Mouse (Mus musculus) CH12.LX (cell line): ENCODE results near the gene Il12rb1. TPM values are rescaled to one million over a fixed set of nuclear protein-coding genes. Genes with fewer than 3 reads are reported as not detected.
A peak's percentile ranks its signal among the peaks of the same experiment; 100 is the strongest.

ENCODE experiments used
- DNase-seq: peaks from one replicate; pipeline ENCODE4 v3.0.0-alpha.2; 2013; ENCODE audit errors: extremely low read depth
- H3K27ac ChIP-seq: 2 replicates; pipeline ENCODE4 v1.5.1; 2012; ENCODE audit warnings: low read depth, mild to moderate bottlenecking, control low read depth, moderate library complexity; ENCODE audit not compliant: insufficient read depth
- H3K27me3 ChIP-seq: replicated peaks from 2 replicates; pipeline ENCODE3; 2012; ENCODE audit warnings: inconsistent platforms
- H3K36me3 ChIP-seq, 2 experiments: replicated peaks in 1 of 2; 2 replicates each; pipeline versions ENCODE3 to v1.6.1; 2012; ENCODE audit warnings: inconsistent platforms in 1 of 2, low read length in 1 of 2, mild to moderate bottlenecking in 1 of 2, mixed read lengths in 1 of 2, moderate library complexity in 1 of 2; ENCODE audit not compliant: control insufficient read depth in 1 of 2, insufficient read depth in 1 of 2
- H3K4me1 ChIP-seq, 2 experiments: 2 replicates each; pipeline ENCODE4 v1.6.1; 2012; ENCODE audit warnings: inconsistent platforms in 1 of 2, moderate library complexity in 1 of 2; ENCODE audit not compliant: insufficient read depth in 2 of 2, control insufficient read depth in 1 of 2
- H3K4me2 ChIP-seq: 2 replicates; pipeline ENCODE4 v1.6.1; 2012; ENCODE audit warnings: low read depth, mild to moderate bottlenecking, control low read depth; ENCODE audit not compliant: poor library complexity, insufficient read depth, severe bottlenecking
- H3K4me3 ChIP-seq, 3 experiments: fragments of 150-350 bp in 1 of 3; sonication (generic) in 1 of 3; replicated peaks in 1 of 3; 2 replicates each; pipeline versions ENCODE3 to v1.5.1; 2011 to 2012; ENCODE audit warnings: low read depth in 2 of 3, low read length in 2 of 3, mild to moderate bottlenecking in 2 of 3, moderate library complexity in 2 of 3, control low read depth in 1 of 3, improper control_type of control experiment in 1 of 3, inconsistent platforms in 1 of 3, mixed read lengths in 1 of 3; ENCODE audit not compliant: poor library complexity in 1 of 3
- H3K79me2 ChIP-seq: replicated peaks from 2 replicates; pipeline ENCODE4 v1.6.1; 2012; ENCODE audit warnings: mild to moderate bottlenecking, moderate library complexity; ENCODE audit not compliant: control insufficient read depth, poor library complexity, insufficient read depth, severe bottlenecking; ENCODE audit errors: extremely low read depth
- H3K9ac ChIP-seq: 2 replicates; pipeline ENCODE4 v1.6.1; 2012; ENCODE audit warnings: low read depth, mild to moderate bottlenecking, control low read depth, moderate library complexity; ENCODE audit not compliant: insufficient read depth
- H3K9me3 ChIP-seq: replicated peaks from 2 replicates; pipeline ENCODE3; 2012; ENCODE audit warnings: low read length, inconsistent platforms, mixed read lengths
- BHLHE40 ChIP-seq: IDR thresholded peaks from 2 replicates; pipeline ENCODE4 v1.6.1; 2011; ENCODE audit warnings: mild to moderate bottlenecking, low read depth, low read length, improper control_type of control experiment
- CHD1 ChIP-seq: IDR thresholded peaks from 2 replicates; pipeline ENCODE4 v1.6.1; 2012; ENCODE audit warnings: low read depth, low read length, improper control_type of control experiment, inconsistent platforms
- CTCF ChIP-seq, 2 experiments: IDR thresholded peaks in 1 of 2; conservative IDR thresholded peaks in 1 of 2; 2 replicates each; pipeline ENCODE4 v1.5.1; 2011 to 2012; ENCODE audit warnings: low read depth in 2 of 2, low read length in 2 of 2, improper control_type of control experiment in 1 of 2, inconsistent platforms in 1 of 2, mild to moderate bottlenecking in 1 of 2, moderate library complexity in 1 of 2
- E2F4 ChIP-seq: IDR thresholded peaks from 2 replicates; pipeline ENCODE4 v1.6.1; 2011; ENCODE audit warnings: low read depth, low read length, improper control_type of control experiment; ENCODE audit not compliant: insufficient replicate concordance
- ETS1 ChIP-seq: conservative IDR thresholded peaks from 2 replicates; pipeline ENCODE4 v1.6.1; 2012; ENCODE audit warnings: low read depth, mild to moderate bottlenecking, inconsistent platforms, low read length, improper control_type of control experiment, moderate library complexity
- HCFC1 ChIP-seq: IDR thresholded peaks from 2 replicates; pipeline ENCODE4 v1.6.1; 2012; ENCODE audit warnings: low read depth, mild to moderate bottlenecking, inconsistent platforms, low read length, improper control_type of control experiment
- MAX ChIP-seq: IDR thresholded peaks from 2 replicates; pipeline ENCODE4 v1.6.1; 2011; ENCODE audit warnings: low read length, improper control_type of control experiment
- MAZ ChIP-seq: IDR thresholded peaks from 2 replicates; pipeline ENCODE4 v1.6.1; 2012; ENCODE audit warnings: low read depth, mild to moderate bottlenecking, inconsistent platforms, low read length, improper control_type of control experiment, moderate library complexity
- MEF2A ChIP-seq: IDR thresholded peaks from 2 replicates; pipeline ENCODE4 v1.6.1; 2014; ENCODE audit warnings: low read depth, mild to moderate bottlenecking, inconsistent platforms, low read length, improper control_type of control experiment, borderline replicate concordance
- MYC ChIP-seq: IDR thresholded peaks from 2 replicates; pipeline ENCODE4 v1.6.1; 2011; ENCODE audit warnings: low read depth, mild to moderate bottlenecking, improper control_type of control experiment, low read length
- NELFE ChIP-seq: IDR thresholded peaks from 2 replicates; pipeline ENCODE4 v1.6.1; 2011; ENCODE audit warnings: low read depth, low read length, improper control_type of control experiment
- POLR2A ChIP-seq: IDR thresholded peaks from 2 replicates; pipeline ENCODE4 v1.6.1; 2011; ENCODE audit warnings: low read depth, mild to moderate bottlenecking, improper control_type of control experiment, low read length
- POLR2AphosphoS2 ChIP-seq: IDR thresholded peaks from 2 replicates; pipeline ENCODE4 v1.6.1; 2011; ENCODE audit warnings: low read depth, low read length, improper control_type of control experiment
- RAD21 ChIP-seq: IDR thresholded peaks from 2 replicates; pipeline ENCODE4 v1.6.1; 2011; ENCODE audit warnings: low read depth, mild to moderate bottlenecking, low read length, improper control_type of control experiment, moderate library complexity
- SMC3 ChIP-seq: IDR thresholded peaks from 2 replicates; pipeline ENCODE4 v1.6.1; 2011; ENCODE audit warnings: low read depth, low read length, improper control_type of control experiment
- TBP ChIP-seq: conservative IDR thresholded peaks from 2 replicates; pipeline ENCODE4 v1.6.1; 2011; ENCODE audit warnings: low read depth, low read length, improper control_type of control experiment
- TCF12 ChIP-seq: IDR thresholded peaks from 2 replicates; pipeline ENCODE4 v1.6.1; 2014; ENCODE audit warnings: low read depth, mild to moderate bottlenecking, inconsistent platforms, low read length, improper control_type of control experiment
- USF1 ChIP-seq: IDR thresholded peaks from 2 replicates; pipeline ENCODE4 v1.6.1; 2014; ENCODE audit warnings: low read depth, mild to moderate bottlenecking, inconsistent platforms, low read length, improper control_type of control experiment
- USF2 ChIP-seq: conservative IDR thresholded peaks from 2 replicates; pipeline ENCODE4 v1.6.1; 2011; ENCODE audit warnings: low read depth, low read length, improper control_type of control experiment
- ZC3H11A ChIP-seq: IDR thresholded peaks from 2 replicates; pipeline ENCODE4 v1.6.1; 2012; ENCODE audit warnings: low read depth, mild to moderate bottlenecking, inconsistent platforms, low read length, improper control_type of control experiment
- ZKSCAN1 ChIP-seq: IDR thresholded peaks from 2 replicates; pipeline ENCODE4 v1.6.1; 2012; ENCODE audit warnings: low read depth, inconsistent platforms, low read length, improper control_type of control experiment, borderline replicate concordance
- ZMIZ1 ChIP-seq: IDR thresholded peaks from 2 replicates; pipeline ENCODE4 v1.6.1; 2012; ENCODE audit warnings: low read depth, mild to moderate bottlenecking, inconsistent platforms, low read length, improper control_type of control experiment
- ZNF384 ChIP-seq: IDR thresholded peaks from 2 replicates; pipeline ENCODE4 v1.6.1; 2012; ENCODE audit warnings: low read depth, low read length, improper control_type of control experiment, inconsistent platforms
- dilution Hi-C: fragments of 300-500 bp; cut with MboI; formaldehyde crosslinking; loops from 2 replicates; pipeline ENCODE4 v1.14.3; 2020; ENCODE audit warnings: low sequenced_read_pairs; ENCODE audit not compliant: extremely low pct_unique_long_range_greater_than_20kb, extremely low pct_ligation_motif_present
- in situ Hi-C: fragments of 300-500 bp; cut with MboI; formaldehyde crosslinking; loops from 3 replicates; pipeline ENCODE4 v1.14.3; 2019; ENCODE audit warnings: low sequenced_read_pairs, low pct_ligation_motif_present, low pct_unique_long_range_greater_than_20kb, mixed read lengths
- polyA plus RNA-seq: library from polyadenylated mRNA; unstranded; fragments of >175 nt; gene quantifications from 2 replicates; pipeline ENCODE4 v1.2.1, GENCODE M21; 2012; ENCODE audit warnings: low read depth; ENCODE audit not compliant: insufficient read length
- total RNA-seq, 2 experiments: library from RNA; depleted of rRNA; stranded (reverse); fragments of 300-350 nt in 1 of 2; fragments of >200 nt in 1 of 2; gene quantifications; 2 replicates each; pipeline ENCODE4 v1.2.3; 2012 to 2014

Il12rb1 gene
- total and polyA plus RNA-seq, 3 experiments = 4.5 to 23.2 (median 12.5) TPM

DNA sequence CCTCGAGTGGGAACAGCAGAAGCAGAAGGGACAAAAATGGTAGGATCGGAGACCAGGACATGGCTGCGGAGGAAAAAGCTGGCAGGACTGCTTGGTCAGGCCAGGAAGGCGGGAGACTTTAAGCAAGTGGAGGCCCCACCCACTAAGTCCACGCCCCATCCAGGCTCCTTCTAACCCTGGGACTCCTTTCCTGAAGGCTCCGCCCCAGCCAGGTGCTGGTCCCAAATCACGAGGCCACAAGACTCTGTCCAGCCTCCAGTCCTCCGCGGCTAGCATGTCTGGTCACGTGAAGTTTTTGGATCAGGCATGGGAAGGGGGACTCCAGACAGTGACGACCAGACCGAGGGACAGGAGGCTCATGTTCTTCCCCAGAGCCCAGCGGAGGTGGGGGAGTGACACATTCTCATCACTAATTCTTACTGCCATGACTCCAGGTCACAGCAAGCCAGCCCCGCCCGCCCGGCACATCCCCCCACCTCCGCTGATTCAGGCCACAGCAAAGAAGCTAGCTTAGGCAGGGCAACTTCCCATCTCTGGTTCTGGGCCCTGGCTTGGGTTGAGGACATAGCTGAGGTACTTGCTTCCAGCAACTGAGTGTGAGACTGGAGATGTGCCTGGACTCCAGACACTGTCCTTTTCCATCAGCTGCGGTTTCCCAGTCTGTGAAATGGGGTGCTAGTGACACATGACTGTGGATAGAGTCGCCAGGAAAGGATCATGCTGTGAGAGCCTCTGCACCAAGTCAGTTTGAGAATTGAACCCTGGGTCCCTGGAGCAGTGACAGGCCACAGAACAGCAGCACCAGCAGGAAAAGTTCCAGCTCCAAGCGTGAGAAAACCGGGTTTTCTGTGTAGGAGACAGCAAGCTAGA is 41.4 kb upstream of the Il12rb1 start:
- H3K4me3 ChIP-seq = peak overlapping the region; percentile 62 to 69 (median 65)
- in situ Hi-C loops (loop anchor here (5.0 kb wide), 1 partner anchor 35 kb away; no protein-coding TSS in a partner anchor), dilution Hi-C loops (no loop called here)
- no peaks in the 10 kb centered on the region for H3K79me2 ChIP-seq
- H3K27ac ChIP-seq = peak overlapping the region; percentile 75
- peak overlapping the region; percentile 41 for H3K9ac ChIP-seq
- peak; percentile 92 for TF ChIP-seq TBP
- peak; percentile 35 for TF ChIP-seq ETS1
- peak; percentile 43; the same call in 1 of the 2 replicates for TF ChIP-seq MAZ
- TF ChIP-seq USF2 = no peak; the same call in 1 of the 2 replicates
- 0 out of 2 replicates have a peak, but pooled peaks have one; percentile 28 for TF ChIP-seq MEF2A
- peak; percentile 93 for TF ChIP-seq BHLHE40
- no peak for TF ChIP-seq ZKSCAN1
- no peak for TF ChIP-seq RAD21
- no peak for TF ChIP-seq HCFC1
- no peak for TF ChIP-seq ZC3H11A
- TF ChIP-seq ZMIZ1 = peak; percentile 89
- TF ChIP-seq POLR2AphosphoS2 = peak; percentile 86
- peak; percentile 93 for TF ChIP-seq POLR2A
- TF ChIP-seq MAX = 0 out of 2 replicates have a peak, but pooled peaks have one; percentile 52
- TF ChIP-seq E2F4 = no peak
- peak; percentile 90 for TF ChIP-seq NELFE
- TF ChIP-seq USF1 = peak; percentile 67
- TF ChIP-seq TCF12 = peak; percentile 57; the same call in 1 of the 2 replicates
- peak; percentile 20; the same call in 1 of the 2 replicates for TF ChIP-seq MYC
- no peaks in the 10 kb centered on the region for H3K27me3 ChIP-seq
- no peaks in the 10 kb centered on the region for H3K9me3 ChIP-seq
- H3K36me3 ChIP-seq = peaks cover 39 to 69% of the 10 kb centered on the region in 2 experiments
- peaks cover 31 to 75% of the 10 kb centered on the region in 2 experiments for H3K4me1 ChIP-seq
- H3K4me2 ChIP-seq = peak overlapping the region; percentile 69
- peak; percentile 88 for DNase-seq

DNA sequence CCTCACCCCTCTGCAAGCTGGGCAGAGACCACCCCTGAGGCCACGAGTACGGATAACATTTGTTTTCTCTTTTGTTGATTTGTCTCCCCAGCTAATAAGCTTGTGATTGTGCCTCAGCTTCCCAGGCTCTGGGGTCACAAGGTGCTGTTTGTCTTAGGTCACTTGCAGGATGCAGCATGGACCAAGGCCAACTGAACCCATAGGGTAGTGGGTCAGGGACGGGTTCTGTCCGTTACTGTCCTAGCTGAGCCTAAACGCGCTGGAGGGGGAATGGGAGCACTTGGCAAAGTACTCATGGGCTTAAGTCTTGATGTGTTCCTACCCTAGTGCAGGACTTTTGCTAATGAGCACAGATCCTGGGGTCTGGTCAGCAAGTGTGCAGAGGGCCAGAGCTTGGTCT is 40.7 kb upstream of the Il12rb1 start:
- TF ChIP-seq POLR2A = no peak
- no peak for TF ChIP-seq SMC3
- no peak for TF ChIP-seq ZNF384
- TF ChIP-seq NELFE = no peak
- TF ChIP-seq E2F4 = no peak
- TF ChIP-seq CHD1 = no peak
- no peak for TF ChIP-seq CTCF (conservative IDR thresholded peaks at IDR 0.05 in 1 of 2, IDR thresholded peaks at IDR 0.05 in 1 of 2; ENCODE audit: low read depth in 2 of 2, low read length in 2 of 2)
- H3K79me2 ChIP-seq = no peaks in the 10 kb centered on the region
- peak overlapping the region; percentile 49; the same call in 1 of the 2 replicates for H3K27ac ChIP-seq
- dilution Hi-C loops (no loop called here), in situ Hi-C loops (loop anchor here (5.0 kb wide), 1 partner anchor 35 kb away; no protein-coding TSS in a partner anchor)
- 0 out of 2 replicates have a peak overlapping the region, but pooled peaks have one; percentile 17 for H3K4me2 ChIP-seq
- peaks cover 44 to 68% of the 10 kb centered on the region in 2 experiments for H3K36me3 ChIP-seq
- peaks cover 38 to 75% of the 10 kb centered on the region in 2 experiments for H3K4me1 ChIP-seq
- no peaks in the 10 kb centered on the region for H3K27me3 ChIP-seq
- no peaks in the 10 kb centered on the region for H3K9me3 ChIP-seq
- DNase-seq = no peak
- no peak overlapping the region for H3K9ac ChIP-seq
- no peak overlapping the region for H3K4me3 ChIP-seq
